Mouse (Mus musculus) liver, adult 2 months (tissue): ENCODE measurements around the gene Nrip1. TPM values are rescaled to one million over a fixed set of nuclear protein-coding genes. Genes with fewer than 3 reads are reported as not detected.

Experiments used
- DNase-seq: peaks from one replicate; pipeline ENCODE4 v3.0.0-alpha.2; 2011; ENCODE audit warnings: low read depth, low spot score; ENCODE audit errors: extremely low read depth
- H3K27ac ChIP-seq: fragments of 200-500 bp; replicated peaks from 2 replicates; pipeline ENCODE4 v1.5.1; 2012; ENCODE audit warnings: low read depth, mild to moderate bottlenecking, control low read depth, inconsistent platforms, low read length; ENCODE audit not compliant: insufficient read depth
- H3K27me3 ChIP-seq: fragments of 200-500 bp; 2 replicates; pipeline ENCODE4 v1.6.1; 2012; ENCODE audit warnings: mild to moderate bottlenecking, moderate library complexity, low read length, inconsistent platforms; ENCODE audit not compliant: control insufficient read depth, insufficient read depth
- H3K36me3 ChIP-seq: fragments of 200-500 bp; 2 replicates; pipeline ENCODE4 v1.6.1; 2012; ENCODE audit warnings: low read length, inconsistent platforms; ENCODE audit not compliant: control insufficient read depth, insufficient read depth
- H3K4me1 ChIP-seq: fragments of 200-500 bp; 2 replicates; pipeline ENCODE4 v1.6.1; 2011; ENCODE audit warnings: low read length; ENCODE audit not compliant: control insufficient read depth, insufficient read depth
- H3K4me3 ChIP-seq: fragments of 200-500 bp; 2 replicates; pipeline ENCODE4 v1.5.1; 2011; ENCODE audit warnings: low read depth, mild to moderate bottlenecking, control low read depth, low read length, moderate library complexity; ENCODE audit not compliant: insufficient read depth
- H3K79me2 ChIP-seq: fragments of 200-500 bp; 2 replicates; pipeline ENCODE4 v1.6.1; 2012; ENCODE audit warnings: inconsistent platforms, mild to moderate bottlenecking, low read length, moderate library complexity; ENCODE audit not compliant: control insufficient read depth, insufficient read depth
- H3K9ac ChIP-seq: fragments of 200-500 bp; 2 replicates; pipeline ENCODE4 v1.6.1; 2012; ENCODE audit warnings: low read depth, mild to moderate bottlenecking, control low read depth, inconsistent platforms, low read length
- CTCF ChIP-seq: fragments of 200-500 bp; IDR thresholded peaks from 2 replicates; pipeline ENCODE4 v1.5.1; 2011; ENCODE audit warnings: low read depth, low read length, control low read depth
- POLR2A ChIP-seq: fragments of 200-500 bp; IDR thresholded peaks from 2 replicates; pipeline ENCODE4 v1.6.1; 2011; ENCODE audit warnings: low read length, control low read depth; ENCODE audit not compliant: insufficient read depth; ENCODE audit errors: extremely low read depth
- WGBS: fragments of 180-500 bp; shearing (Covaris S2); methylation state at CpG from one replicate; pipeline ENCODE4 v1.1.7; 2018; 5-methylcytosine and 5-hydroxymethylcytosine counted together
- polyA plus RNA-seq: library from polyadenylated mRNA; depleted of rRNA; stranded (reverse); fragments of >200 nt; gene quantifications from 2 replicates; pipeline ENCODE4 v1.2.3, GENCODE M21; 2012
- total RNA-seq: library from RNA; depleted of rRNA; stranded (reverse); fragments of >200 nt; gene quantifications from 2 replicates; pipeline ENCODE4 v1.2.3, GENCODE M21; 2014

Nrip1 gene
- total and polyA plus RNA-seq, 2 experiments, result 2.9 to 8.9 TPM

GRCm38 (mm10) chr16:76370716-76371613 lies 2.7 kb downstream of the Nrip1 start:
- Histone ChIP-seq H3K36me3 (no peaks in the 10 kb centered on the region), H3K27me3 (no peaks in the 10 kb centered on the region), H3K4me3 (peak overlapping the region; percentile 76; the same call in 1 of the 2 replicates), H3K9ac (peak overlapping the region; percentile 11; the same call in 1 of the 2 replicates), H3K79me2 (peaks cover 27% of the 10 kb centered on the region), H3K4me1 (peaks cover 18% of the 10 kb centered on the region), H3K27ac (no peak overlapping the region)
- 23% methylated on average over 12 of the region's 12 CpGs for WGBS
- TF ChIP-seq POLR2A (no peak), CTCF (no peak)
- DNase-seq, result peak; percentile 83

- 48% methylated on average over 6 of the region's 6 CpGs for WGBS
- Histone ChIP-seq H3K27ac (no peak overlapping the region), H3K36me3 (no peaks in the 10 kb centered on the region), H3K79me2 (peaks cover 34% of the 10 kb centered on the region), H3K4me3 (no peak overlapping the region), H3K27me3 (no peaks in the 10 kb centered on the region), H3K9ac (no peak overlapping the region), H3K4me1 (peaks cover 18% of the 10 kb centered on the region)
- peak; percentile 32 for DNase-seq
- no peak for TF ChIP-seq POLR2A
- TF ChIP-seq CTCF, result no peak
These were observed 3.4 kb downstream of the Nrip1 start for GRCm38 (mm10) chr16:76370041-76370715.

GRCm38 (mm10) chr16:76369236-76369635 lies 4.4 kb downstream of the Nrip1 start:
- WGBS, result 73% methylated on average over 9 of the region's 9 CpGs
- Histone ChIP-seq H3K27me3 (no peaks in the 10 kb centered on the region), H3K79me2 (peaks cover 40% of the 10 kb centered on the region), H3K36me3 (no peaks in the 10 kb centered on the region), H3K4me3 (no peak overlapping the region), H3K9ac (no peak overlapping the region), H3K27ac (no peak overlapping the region), H3K4me1 (peaks cover 18% of the 10 kb centered on the region)
- TF ChIP-seq POLR2A, result no peak
- no peak for DNase-seq

GRCm38 (mm10) chr16:76367261-76367908 lies 6.2 kb downstream of the Nrip1 start:
- H3K4me3 ChIP-seq, result no peak overlapping the region
- H3K4me1 ChIP-seq, result peaks cover 18% of the 10 kb centered on the region
- no peak for TF ChIP-seq CTCF
- no peak for TF ChIP-seq POLR2A
- no peaks in the 10 kb centered on the region for H3K27me3 ChIP-seq
- no peak overlapping the region for H3K9ac ChIP-seq
- 37% methylated on average over 12 of the region's 12 CpGs for WGBS
- H3K36me3 ChIP-seq, result no peaks in the 10 kb centered on the region
- no peak overlapping the region for H3K27ac ChIP-seq
- H3K79me2 ChIP-seq, result peaks cover 49% of the 10 kb centered on the region
- DNase-seq, result peak; percentile 68

- no peak overlapping the region for H3K9ac ChIP-seq
These were observed 7.7 kb downstream of the Nrip1 start for GRCm38 (mm10) chr16:76365790-76366406.

More at GRCm38 (mm10) chr16:76365790-76366406, 7.7 kb downstream of the Nrip1 start:
- peaks cover 18% of the 10 kb centered on the region for H3K4me1 ChIP-seq
- no peaks in the 10 kb centered on the region; the same call in 1 of the 2 replicates for H3K36me3 ChIP-seq
- no peak overlapping the region for H3K27ac ChIP-seq
- TF ChIP-seq CTCF, result no peak
- TF ChIP-seq POLR2A, result no peak
- H3K4me3 ChIP-seq, result no peak overlapping the region
- no peaks in the 10 kb centered on the region for H3K27me3 ChIP-seq
- 86% methylated on average over 17 of the region's 17 CpGs for WGBS
- H3K79me2 ChIP-seq, result peaks cover 57% of the 10 kb centered on the region
- DNase-seq, result no peak
